ENCODE assay signal across 25 mouse cellular contexts in the genomic region with DNA sequence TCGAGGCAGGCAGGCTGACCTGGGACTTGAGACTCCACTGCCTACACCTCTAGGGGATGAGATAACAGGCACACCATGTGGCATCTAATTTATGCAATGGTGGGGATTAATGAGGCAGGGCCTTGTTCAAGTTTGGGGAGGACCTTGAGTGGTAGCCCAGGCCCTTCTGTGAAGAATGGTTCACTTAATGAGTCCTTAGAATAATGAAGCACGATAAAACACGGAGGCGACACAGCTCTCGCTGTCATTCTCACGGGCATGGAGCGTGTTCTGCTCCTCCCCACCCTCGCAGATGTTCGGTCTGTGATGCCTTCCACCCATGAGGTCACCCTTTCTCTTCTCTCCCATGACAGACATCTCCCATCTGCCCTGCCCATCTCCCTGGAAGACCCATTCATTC.
DNase-seq lines count a peak whose midpoint lies in the region; ATAC-seq and TF ChIP-seq lines count a peak whose summit lies in the region.
"Had no signal": no experiment of that assay in that cellular context is flagged by ENCODE, and none has a peak within 500 bp of the region (broad histone marks: within the 10 kb centered on the region; RNA-seq: fewer than 3 reads in every experiment).

No protein-coding gene starts in this region.

- ATAC-seq in forebrain, embryonic 13.5 days, result peak; percentile 53; the same call in 1 of the 2 replicates
- no peak for ATAC-seq in forebrain, postnatal 0 days
- ATAC-seq in kidney, embryonic 15.5 days (replicated peaks; ENCODE audit: low FRiP score), result peak; percentile 82
- ATAC-seq: CD4-positive, CD25-positive, alpha-beta regulatory T cell, adult 4 months; forebrain, embryonic 14.5 days; hindbrain, postnatal 0 days; inflammation-experienced regulatory T-cells, adult 6 months had no signal

- peaks cover 32% of the 10 kb centered on the region for H3K27me3 ChIP-seq in forebrain, embryonic 13.5 days
- no peaks in the 10 kb centered on the region; the same call in none of the 2 replicates for H3K27me3 ChIP-seq in forebrain, postnatal 0 days (ENCODE audit: insufficient read depth, low read length)
- no peaks in the 10 kb centered on the region for H3K27me3 ChIP-seq in kidney, embryonic 15.5 days
- H3K27me3 ChIP-seq: embryonic facial prominence, embryonic 12.5 days; embryonic facial prominence, embryonic 15.5 days; heart, embryonic 13.5 days had no signal

- no peaks in the 10 kb centered on the region for H3K9me3 ChIP-seq in forebrain, embryonic 13.5 days (replicated peaks)
- H3K9me3 ChIP-seq in forebrain, postnatal 0 days (ENCODE audit: low read length), result no peaks in the 10 kb centered on the region
- no peaks in the 10 kb centered on the region for H3K9me3 ChIP-seq in kidney, embryonic 15.5 days (replicated peaks)
- H3K9me3 ChIP-seq: embryonic facial prominence, embryonic 12.5 days; embryonic facial prominence, embryonic 15.5 days; heart, embryonic 13.5 days had no signal

- no peaks in the 10 kb centered on the region for H3K36me3 ChIP-seq in forebrain, embryonic 13.5 days (ENCODE audit: poor library complexity, severe bottlenecking)
- H3K36me3 ChIP-seq in forebrain, postnatal 0 days (ENCODE audit: insufficient read depth), result no peaks in the 10 kb centered on the region
- no peaks in the 10 kb centered on the region for H3K36me3 ChIP-seq in kidney, embryonic 15.5 days
- H3K36me3 ChIP-seq: embryonic facial prominence, embryonic 12.5 days; embryonic facial prominence, embryonic 15.5 days; heart, embryonic 13.5 days had no signal

- WGBS in forebrain, embryonic 13.5 days, result 59% methylated on average over 9 of the region's 9 CpGs
- WGBS in forebrain, postnatal 0 days, result 35% methylated on average over 9 of the region's 9 CpGs
- WGBS in kidney, embryonic 15.5 days, result 55% methylated on average over 9 of the region's 9 CpGs

- TF ChIP-seq CTCF in forebrain, postnatal 0 days (IDR thresholded peaks at IDR 0.05; ENCODE audit: low read depth), result no peak

- H3K9ac ChIP-seq in forebrain, embryonic 13.5 days, result no peak overlapping the region
- no peak overlapping the region for H3K9ac ChIP-seq in forebrain, postnatal 0 days
- H3K9ac ChIP-seq in kidney, embryonic 15.5 days, result no peak overlapping the region
- H3K9ac ChIP-seq: embryonic facial prominence, embryonic 12.5 days; embryonic facial prominence, embryonic 15.5 days; hindbrain, embryonic 14.5 days had no signal

- H3K4me3 ChIP-seq in forebrain, embryonic 13.5 days, result no peak overlapping the region
- no peak overlapping the region for H3K4me3 ChIP-seq in forebrain, postnatal 0 days (ENCODE audit: low read depth, low read length)
- H3K4me3 ChIP-seq in kidney, embryonic 15.5 days (replicated peaks), result no peak overlapping the region
- H3K4me3 ChIP-seq: embryonic facial prominence, embryonic 12.5 days; embryonic facial prominence, embryonic 15.5 days; gastrocnemius, adult 2 months; heart, embryonic 13.5 days had no signal

- no peak overlapping the region for H3K4me2 ChIP-seq in forebrain, embryonic 13.5 days
- H3K4me2 ChIP-seq in forebrain, postnatal 0 days (ENCODE audit: low read depth), result no peak overlapping the region
- no peak overlapping the region for H3K4me2 ChIP-seq in kidney, embryonic 15.5 days
- H3K4me2 ChIP-seq: embryonic facial prominence, embryonic 12.5 days; embryonic facial prominence, embryonic 15.5 days; heart, embryonic 13.5 days; hindbrain, embryonic 14.5 days had no signal

- H3K27ac ChIP-seq in forebrain, embryonic 13.5 days, result no peak overlapping the region
- no peak overlapping the region for H3K27ac ChIP-seq in forebrain, postnatal 0 days (ENCODE audit: low read depth, low read length)
- no peak overlapping the region for H3K27ac ChIP-seq in kidney, embryonic 15.5 days
- H3K27ac ChIP-seq: embryonic facial prominence, embryonic 12.5 days; embryonic facial prominence, embryonic 15.5 days; gastrocnemius, adult 2 months; hindbrain, embryonic 14.5 days; hindbrain, postnatal 0 days had no signal

- DNase-seq in forebrain, postnatal 0 days, result no peak
- DNase-seq in kidney, adult 18-20 months, result no peak
- peak; percentile 23 for DNase-seq in retina, postnatal 1 day
- DNase-seq in retina, embryonic 14.5 days (ENCODE audit: low spot score), result no peak
- DNase-seq: adrenal gland, adult 2 months; adrenal gland, postnatal 14 days; cerebellum, adult 11 months; cerebellum, adult 2 months; cerebellum, adult 9-11 months; cerebellum, postnatal 25 days; gastrocnemius, adult 2 months; gastrocnemius, postnatal 14 days; heart, adult 11 months; heart, postnatal 14 days; heart, postnatal 4 days had no signal

- H3K4me1 ChIP-seq in forebrain, embryonic 13.5 days, result peaks cover 6% of the 10 kb centered on the region
- H3K4me1 ChIP-seq in forebrain, postnatal 0 days (ENCODE audit: insufficient read depth), result no peaks in the 10 kb centered on the region
- 0 out of 2 replicates have a peak, but pooled peaks cover 11% of the 10 kb centered on the region for H3K4me1 ChIP-seq in kidney, embryonic 15.5 days
- H3K4me1 ChIP-seq: embryonic facial prominence, embryonic 12.5 days; embryonic facial prominence, embryonic 15.5 days had no signal
